Mouse (Mus musculus) cerebellum, adult 2 months (tissue): ENCODE measurements around the gene Carm1.

ENCODE experiments used
- CTCF ChIP-seq: fragments of 200-500 bp; IDR thresholded peaks from 2 replicates; pipeline ENCODE4 v1.5.1; 2011; ENCODE audit warnings: low read depth, mild to moderate bottlenecking, control low read depth, low read length, moderate library complexity, borderline replicate concordance; ENCODE audit not compliant: insufficient read depth
- POLR2A ChIP-seq: fragments of 200-500 bp; IDR thresholded peaks from 2 replicates; pipeline ENCODE4 v1.6.1; 2011; ENCODE audit warnings: low read length, control low read depth, borderline replicate concordance; ENCODE audit not compliant: insufficient read depth

DNA sequence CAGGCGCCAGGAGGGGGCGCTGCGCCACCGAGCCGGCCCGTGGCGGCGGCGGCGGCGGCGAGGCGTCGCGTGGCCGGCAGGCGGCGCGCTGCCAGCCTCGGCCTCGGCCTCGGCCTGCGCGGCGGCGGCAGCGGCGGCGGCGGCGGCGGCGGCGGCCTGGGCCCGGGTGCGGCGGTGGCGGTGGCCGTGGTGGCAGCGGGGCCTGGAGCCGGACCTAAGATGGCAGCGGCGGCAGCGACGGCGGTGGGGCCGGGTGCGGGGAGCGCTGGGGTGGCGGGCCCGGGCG lies at the start of gene Carm1:
- TF ChIP-seq POLR2A (no peak), CTCF (no peak)
